Mouse (Mus musculus) testis, adult 2 months (tissue): ENCODE results near the gene 4931409K22Rik.

ENCODE experiments used
- CTCF ChIP-seq: fragments of 200-500 bp; IDR thresholded peaks from 2 replicates; pipeline ENCODE4 v1.5.1; 2012; ENCODE audit warnings: low read depth, mild to moderate bottlenecking, inconsistent platforms, low read length, moderate library complexity; ENCODE audit not compliant: control insufficient read depth, insufficient read depth, insufficient replicate concordance
- POLR2A ChIP-seq: fragments of 200-500 bp; IDR thresholded peaks from 2 replicates; pipeline ENCODE4 v1.6.1; 2012; ENCODE audit warnings: low read depth, mild to moderate bottlenecking, inconsistent platforms, low read length, moderate library complexity; ENCODE audit not compliant: control insufficient read depth

GRCm38 (mm10) chr5:24508406-24508805, 48.2 kb downstream of the 4931409K22Rik start:
- TF ChIP-seq CTCF (0 out of 2 replicates have a peak, but pooled peaks have one; percentile 1), POLR2A (no peak)
